Mouse (Mus musculus) heart, adult 10 weeks (tissue): ENCODE data around the gene Olfr1258. TPM values are rescaled to one million over a fixed set of nuclear protein-coding genes. Genes with fewer than 3 reads are reported as not detected.

Experiments used
- polyA plus RNA-seq: library from polyadenylated mRNA; stranded (reverse); fragments of 350-450 nt; fragmentation: Illumina TruSeq; extraction: RNeasy Lipid Tissue Mini Kit (QIAGEN cat#74804); gene quantifications from one replicate; pipeline ENCODE4 v1.2.3, GENCODE M21; 2014; ENCODE audit warnings: low read depth, low replicate concordance

Gene Olfr1258
- polyA plus RNA-seq = not detected

DNA sequence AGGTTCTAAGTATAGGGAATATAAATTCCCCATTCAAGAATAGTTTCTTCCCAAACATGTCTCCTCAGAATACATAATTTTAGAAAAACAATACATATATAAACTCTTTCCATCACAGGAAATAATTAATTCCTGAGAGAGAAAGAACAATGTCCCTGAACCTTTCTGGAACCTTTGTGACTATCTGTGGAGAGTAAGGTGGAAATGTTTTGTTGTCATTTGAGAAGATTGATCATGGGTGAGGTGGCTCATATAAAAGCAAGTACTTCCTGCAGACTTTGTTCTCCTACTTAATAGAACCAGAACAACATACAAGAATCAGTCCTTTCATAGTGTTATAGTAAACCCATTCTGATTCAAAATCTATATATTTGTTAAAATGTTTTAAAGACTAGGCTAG is at the start of gene Olfr1258:
TSS of gene Olfr1258 (plus strand) at position 301 of the 400 bp plus-strand sequence.

DNA sequence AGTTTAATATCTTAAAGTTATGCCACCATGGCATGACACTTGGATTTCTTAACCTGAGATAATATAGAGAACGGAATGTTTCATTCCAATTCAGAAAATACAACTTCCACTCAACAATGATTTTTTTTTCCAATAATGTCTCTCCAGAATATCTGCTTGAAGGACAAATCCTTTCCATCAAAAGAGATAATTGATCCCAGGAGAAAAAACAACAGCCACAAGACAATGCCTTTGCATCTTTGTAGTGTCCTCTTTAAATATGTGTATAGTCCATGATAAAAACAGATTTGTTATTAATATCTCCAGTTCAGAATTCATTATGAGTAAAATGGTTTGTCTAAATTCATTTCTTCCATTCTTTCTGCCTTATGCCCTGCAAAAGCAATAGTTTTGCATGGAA is 49.0 kb upstream of the Olfr1258 start, which contains the start of gene Olfr1257:
TSS of gene Olfr1257 (plus strand) at position 301 of the 400 bp plus-strand sequence.

DNA sequence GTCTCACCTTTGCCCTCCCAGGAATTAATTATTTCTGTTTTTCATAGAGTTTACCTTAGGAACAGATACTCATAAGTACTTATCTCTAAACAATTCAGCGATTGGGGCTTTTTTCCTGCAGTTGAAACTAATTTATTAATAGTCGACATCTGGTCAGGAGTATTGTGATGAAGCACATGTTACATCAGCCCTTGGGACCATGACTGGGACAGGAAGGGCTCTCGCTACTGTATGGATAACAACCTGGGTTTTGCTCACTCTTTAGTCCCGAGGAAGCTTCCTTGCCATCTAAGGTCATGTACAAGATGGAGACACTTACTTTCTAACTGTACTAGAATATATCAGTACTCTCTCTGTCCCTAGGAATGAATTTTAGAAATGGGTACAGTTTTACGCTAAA is 21.5 kb downstream of the Olfr1258 start, which contains the start of gene Olfr1259:
TSS of gene Olfr1259 (minus strand) at position 101 of the 400 bp plus-strand sequence.

DNA sequence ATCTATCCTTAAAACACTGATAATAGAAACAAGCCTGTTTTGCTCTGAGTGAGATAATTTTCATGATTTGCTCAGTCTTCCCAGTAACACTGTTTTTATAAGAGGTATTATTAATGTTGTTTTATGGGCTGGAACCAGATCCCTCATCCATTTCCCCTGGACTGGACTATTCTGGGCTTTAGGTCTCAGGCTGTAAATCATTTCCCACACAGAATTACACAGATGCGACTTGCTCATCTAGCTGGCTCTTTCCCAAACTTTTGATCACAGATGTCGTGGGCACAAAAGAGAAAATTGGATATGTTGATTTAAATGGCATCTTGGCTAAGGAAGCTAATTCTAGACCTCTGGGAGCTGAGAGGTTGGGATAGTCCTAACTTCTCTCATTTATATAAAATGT is 47.1 kb downstream of the Olfr1258 start, which contains the start of gene Olfr1260:
TSS of gene Olfr1260 (plus strand) at position 157 of the 400 bp plus-strand sequence.

Other genes with a start within 250 kb of the Olfr1258 start
- not detected for gene Olfr1252, start 202.3 kb upstream of the Olfr1258 start, polyA plus RNA-seq
- not detected for gene Olfr1253, start 170.2 kb upstream of the Olfr1258 start, polyA plus RNA-seq
- not detected for gene Olfr1254, start 133.7 kb upstream of the Olfr1258 start, polyA plus RNA-seq
- gene Olfr1255, start 115.3 kb upstream of the Olfr1258 start, polyA plus RNA-seq = not detected
- not detected for gene Olfr1256, start 85.8 kb upstream of the Olfr1258 start, polyA plus RNA-seq
- not detected for gene Olfr48, start 79.1 kb upstream of the Olfr1258 start, polyA plus RNA-seq
- gene Olfr1257, start 48.9 kb upstream of the Olfr1258 start, polyA plus RNA-seq = not detected
- gene Olfr1259, start 21.4 kb downstream of the Olfr1258 start, polyA plus RNA-seq = not detected
- not detected for gene Olfr1260, start 47.0 kb downstream of the Olfr1258 start, polyA plus RNA-seq
- gene Olfr1261, start 63.9 kb downstream of the Olfr1258 start, polyA plus RNA-seq = not detected
- gene Olfr1262, start 72.8 kb downstream of the Olfr1258 start, polyA plus RNA-seq = not detected
- not detected for gene Olfr1263, start 84.8 kb downstream of the Olfr1258 start, polyA plus RNA-seq
- not detected for gene Olfr1264, start 98.3 kb downstream of the Olfr1258 start, polyA plus RNA-seq
- not detected for gene Olfr1265, start 108.0 kb downstream of the Olfr1258 start, polyA plus RNA-seq
- gene Olfr140, start 136.3 kb downstream of the Olfr1258 start, polyA plus RNA-seq = not detected
- not detected for gene Olfr1269, start 194.1 kb downstream of the Olfr1258 start, polyA plus RNA-seq
- gene Olfr32, start 215.0 kb downstream of the Olfr1258 start, polyA plus RNA-seq = not detected
- not detected for gene Olfr1270, start 225.8 kb downstream of the Olfr1258 start, polyA plus RNA-seq